Mouse (Mus musculus) lung, adult 2 months (tissue): ENCODE measurements around the gene Gm21988.

ENCODE experiments used
- CTCF ChIP-seq: fragments of 200-500 bp; IDR thresholded peaks from 2 replicates; pipeline ENCODE4 v1.5.1; 2011; ENCODE audit warnings: mild to moderate bottlenecking, low read length, control low read depth; ENCODE audit not compliant: insufficient read depth
- POLR2A ChIP-seq: fragments of 200-500 bp; IDR thresholded peaks from 2 replicates; pipeline ENCODE4 v1.6.1; 2011; ENCODE audit warnings: low read depth, mild to moderate bottlenecking, control low read depth, low read length, borderline replicate concordance; ENCODE audit errors: extremely low read depth

DNA sequence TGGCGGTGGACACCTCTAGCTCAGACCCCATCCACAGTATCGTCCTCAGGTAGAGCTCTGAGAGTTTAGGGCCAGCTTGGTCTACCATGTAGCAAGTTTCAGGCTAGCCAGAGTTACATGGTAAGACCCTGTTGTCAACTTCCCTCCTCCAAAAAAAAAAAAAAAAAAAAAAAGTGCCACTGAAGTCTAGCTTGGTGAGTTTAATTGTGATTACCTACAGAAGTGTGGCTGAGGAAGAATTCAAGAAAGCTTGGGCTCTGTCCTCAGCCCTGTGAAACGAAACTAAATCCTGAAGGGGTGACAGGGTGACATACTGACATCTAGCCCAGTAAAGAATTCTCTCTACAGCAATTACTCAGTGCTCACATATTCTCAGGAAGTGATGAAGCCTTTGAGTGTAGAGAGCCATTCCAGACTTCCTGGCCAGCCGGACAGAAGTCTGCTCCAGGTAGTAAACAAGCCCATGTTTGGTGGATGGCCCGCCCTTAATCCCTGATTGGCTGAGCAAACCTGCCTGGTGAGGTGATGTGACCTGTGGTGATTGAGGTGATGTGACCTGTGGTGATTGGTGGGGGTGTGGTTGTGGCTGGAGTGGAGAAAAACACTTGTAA is 30.7 kb downstream of the Gm21988 start:
- no peak for TF ChIP-seq CTCF
- TF ChIP-seq POLR2A: no peak
